Mouse (Mus musculus): ENCODE measurements at regions not wholly inside any gene's neighbourhood (a gene's known extent, or its start where the extent isn't known, plus 50 kb on each side); places are given as distances from the start of the nearest gene placed in this dataset.

GRCm38 (mm10) chr17:85876853-85877252 lies 188.8 kb upstream of the Six2 start:
- H3K4me1 ChIP-seq: peaks cover 30% of the 10 kb centered on the region
- H3K36me3 ChIP-seq: no peaks in the 10 kb centered on the region
- peaks cover 84% of the 10 kb centered on the region for H3K27me3 ChIP-seq (ENCODE audit: low read depth, poor library complexity, severe bottlenecking)
- no peaks in the 10 kb centered on the region for H3K9me3 ChIP-seq (replicated peaks)
- 74% methylated on average over 10 of the region's 10 CpGs for WGBS
- H3K4me3 ChIP-seq: no peak overlapping the region
- H3K27ac ChIP-seq (replicated peaks): no peak overlapping the region
- no peak for DNase-seq (ENCODE audit: low spot score)

GRCm38 (mm10) chr17:85873853-85874586 lies 185.9 kb upstream of the Six2 start:
- peak; percentile 24 for DNase-seq (ENCODE audit: low spot score)
- peaks cover 30% of the 10 kb centered on the region for H3K4me1 ChIP-seq
- H3K36me3 ChIP-seq: no peaks in the 10 kb centered on the region
- no peaks in the 10 kb centered on the region for H3K9me3 ChIP-seq (replicated peaks)
- WGBS: 22% methylated on average over 13 of the region's 13 CpGs
- no peak overlapping the region for H3K27ac ChIP-seq (replicated peaks)
- peak overlapping the region; percentile 41 for H3K4me3 ChIP-seq
- H3K27me3 ChIP-seq (ENCODE audit: low read depth, poor library complexity, severe bottlenecking): peaks cover 87% of the 10 kb centered on the region

- H3K4me3 ChIP-seq: no peak overlapping the region
- H3K27me3 ChIP-seq (ENCODE audit: low read depth, poor library complexity, severe bottlenecking): peaks cover 89% of the 10 kb centered on the region
- no peaks in the 10 kb centered on the region for H3K36me3 ChIP-seq
- 63% methylated on average over 6 of the region's 6 CpGs for WGBS
- peaks cover 37% of the 10 kb centered on the region for H3K4me1 ChIP-seq
- H3K9me3 ChIP-seq (replicated peaks): no peaks in the 10 kb centered on the region
- H3K27ac ChIP-seq (replicated peaks): no peak overlapping the region
- DNase-seq (ENCODE audit: low spot score): no peak
Measured at GRCm38 (mm10) chr17:85872903-85873413, 184.9 kb upstream of the Six2 start.

- Histone ChIP-seq H3K27ac (replicated peaks) (no peak overlapping the region; the same call in 1 of the 2 replicates), H3K36me3 (no peaks in the 10 kb centered on the region), H3K27me3 (ENCODE audit: low read depth, poor library complexity, severe bottlenecking) (peaks cover 68% of the 10 kb centered on the region), H3K4me3 (no peak overlapping the region), H3K9me3 (replicated peaks) (no peaks in the 10 kb centered on the region), H3K4me1 (peaks cover 38% of the 10 kb centered on the region)
- DNase-seq (ENCODE audit: low spot score): no peak
- WGBS: 53% methylated on average over 8 of the region's 8 CpGs
Measured at GRCm38 (mm10) chr17:85870406-85870805, 182.3 kb upstream of the Six2 start.

GRCm38 (mm10) chr17:85869179-85869578 lies 181.1 kb upstream of the Six2 start:
- Histone ChIP-seq H3K27me3 (ENCODE audit: low read depth, poor library complexity, severe bottlenecking) (peaks cover 59% of the 10 kb centered on the region), H3K36me3 (no peaks in the 10 kb centered on the region), H3K4me1 (peaks cover 33% of the 10 kb centered on the region), H3K4me3 (no peak overlapping the region), H3K27ac (replicated peaks) (no peak overlapping the region; the same call in 1 of the 2 replicates), H3K9me3 (replicated peaks) (no peaks in the 10 kb centered on the region)
- no peak for DNase-seq (ENCODE audit: low spot score)
- 40% methylated on average over 5 of the region's 5 CpGs for WGBS

GRCm38 (mm10) chr17:85867945-85868616 lies 180.0 kb upstream of the Six2 start:
- Histone ChIP-seq H3K27ac (replicated peaks) (no peak overlapping the region), H3K4me1 (peaks cover 24% of the 10 kb centered on the region), H3K36me3 (no peaks in the 10 kb centered on the region), H3K9me3 (replicated peaks) (no peaks in the 10 kb centered on the region), H3K4me3 (no peak overlapping the region), H3K27me3 (ENCODE audit: low read depth, poor library complexity, severe bottlenecking) (peaks cover 50% of the 10 kb centered on the region)
- DNase-seq (ENCODE audit: low spot score): no peak
- 85% methylated on average over 12 of the region's 12 CpGs for WGBS

GRCm38 (mm10) chr17:85866581-85866980 lies 178.5 kb upstream of the Six2 start:
- DNase-seq (ENCODE audit: low spot score): no peak
- 81% methylated on average over 3 of the region's 3 CpGs for WGBS
- Histone ChIP-seq H3K4me3 (no peak overlapping the region), H3K27ac (replicated peaks) (no peak overlapping the region), H3K9me3 (replicated peaks) (no peaks in the 10 kb centered on the region), H3K4me1 (peaks cover 18% of the 10 kb centered on the region), H3K36me3 (no peaks in the 10 kb centered on the region), H3K27me3 (ENCODE audit: low read depth, poor library complexity, severe bottlenecking) (peaks cover 35% of the 10 kb centered on the region)

- no peak overlapping the region for H3K27ac ChIP-seq (replicated peaks)
- 89% methylated on average over 4 of the region's 4 CpGs for WGBS
- H3K36me3 ChIP-seq: no peaks in the 10 kb centered on the region
- peaks cover 29% of the 10 kb centered on the region for H3K27me3 ChIP-seq (ENCODE audit: low read depth, poor library complexity, severe bottlenecking)
- H3K4me1 ChIP-seq: peaks cover 18% of the 10 kb centered on the region
- no peaks in the 10 kb centered on the region for H3K9me3 ChIP-seq (replicated peaks)
- no peak overlapping the region for H3K4me3 ChIP-seq
- DNase-seq (ENCODE audit: low spot score): no peak
Measured at GRCm38 (mm10) chr17:85865940-85866339, 177.9 kb upstream of the Six2 start.

- Histone ChIP-seq H3K4me3 (no peak overlapping the region), H3K36me3 (no peaks in the 10 kb centered on the region), H3K4me1 (0 out of 2 replicates have a peak, but pooled peaks cover 7% of the 10 kb centered on the region), H3K27me3 (ENCODE audit: low read depth, poor library complexity, severe bottlenecking) (no peaks in the 10 kb centered on the region), H3K9me3 (replicated peaks) (no peaks in the 10 kb centered on the region), H3K27ac (replicated peaks) (no peak overlapping the region)
- DNase-seq (ENCODE audit: low spot score): no peak
- 87% methylated on average over 9 of the region's 9 CpGs for WGBS
Measured at GRCm38 (mm10) chr17:85861328-85861727, 173.3 kb upstream of the Six2 start.

GRCm38 (mm10) chr17:85860797-85861196 lies 172.7 kb upstream of the Six2 start:
- no peaks in the 10 kb centered on the region for H3K9me3 ChIP-seq (replicated peaks)
- H3K27me3 ChIP-seq (ENCODE audit: low read depth, poor library complexity, severe bottlenecking): no peaks in the 10 kb centered on the region
- 0 out of 2 replicates have a peak, but pooled peaks cover 7% of the 10 kb centered on the region for H3K4me1 ChIP-seq
- no peak overlapping the region for H3K27ac ChIP-seq (replicated peaks)
- H3K36me3 ChIP-seq: no peaks in the 10 kb centered on the region
- DNase-seq (ENCODE audit: low spot score): no peak
- WGBS: 72% methylated on average over 4 of the region's 4 CpGs
- no peak overlapping the region for H3K4me3 ChIP-seq

- Histone ChIP-seq H3K4me3 (no peak overlapping the region), H3K36me3 (no peaks in the 10 kb centered on the region), H3K27ac (replicated peaks) (no peak overlapping the region), H3K9me3 (replicated peaks) (no peaks in the 10 kb centered on the region), H3K27me3 (ENCODE audit: low read depth, poor library complexity, severe bottlenecking) (no peaks in the 10 kb centered on the region), H3K4me1 (0 out of 2 replicates have a peak, but pooled peaks cover 7% of the 10 kb centered on the region)
- DNase-seq (ENCODE audit: low spot score): no peak
- 92% methylated on average over 15 of the region's 15 CpGs for WGBS
Measured at GRCm38 (mm10) chr17:85859926-85860707, 172.0 kb upstream of the Six2 start.

GRCm38 (mm10) chr17:85858516-85858915 lies 170.4 kb upstream of the Six2 start:
- Histone ChIP-seq H3K27ac (replicated peaks) (no peak overlapping the region), H3K4me3 (no peak overlapping the region), H3K9me3 (replicated peaks) (no peaks in the 10 kb centered on the region), H3K36me3 (no peaks in the 10 kb centered on the region), H3K27me3 (ENCODE audit: low read depth, poor library complexity, severe bottlenecking) (no peaks in the 10 kb centered on the region), H3K4me1 (0 out of 2 replicates have a peak, but pooled peaks cover 7% of the 10 kb centered on the region)
- DNase-seq (ENCODE audit: low spot score): no peak
- 85% methylated on average over 2 of the region's 2 CpGs for WGBS

Data from midbrain, embryonic 10.5 days (tissue).